In the genomic region with DNA sequence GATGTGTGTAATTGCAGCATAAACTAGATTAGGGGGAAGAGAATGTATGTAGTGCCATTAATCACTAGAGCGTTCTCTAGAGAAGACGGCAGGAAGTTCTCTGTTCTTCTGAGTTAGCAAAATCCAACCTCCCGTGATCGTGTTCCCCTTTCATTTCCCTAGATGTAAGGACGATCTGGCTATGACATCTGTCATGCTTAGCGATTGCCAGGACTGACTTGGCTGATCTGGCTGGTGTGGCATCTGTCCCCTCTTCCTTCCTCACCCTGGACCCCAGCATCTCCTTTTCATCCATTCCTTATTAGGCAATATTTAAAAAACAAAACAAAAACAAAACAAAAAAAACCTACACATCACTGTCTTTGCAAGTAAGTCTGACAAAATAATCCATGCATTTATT, we compare ENCODE assay signal across 24 mouse cellular contexts. TPM values are rescaled to one million over a fixed set of nuclear protein-coding genes. Genes with fewer than 3 reads are reported as not detected.
A peak's percentile ranks its signal among the peaks of the same experiment; 100 is the strongest.
DNase-seq lines count a peak whose midpoint lies in the region; ATAC-seq and TF ChIP-seq lines count a peak whose summit lies in the region.
"Had no signal": no experiment of that assay in that cellular context is flagged by ENCODE, and none has a peak within 500 bp of the region (broad histone marks: within the 10 kb centered on the region; RNA-seq: fewer than 3 reads in every experiment).

No protein-coding gene starts in this region.

- no peak overlapping the region for H3K4me3 ChIP-seq in cerebellum, adult 2 months (replicated peaks; ENCODE audit: insufficient read depth, low read depth, low read length)
- H3K4me3 ChIP-seq: embryonic facial prominence, embryonic 15.5 days; gastrocnemius, adult 2 months; heart, embryonic 10.5 days; layer of hippocampus, adult 2 months; limb, embryonic 13.5 days; liver, embryonic 13.5 days; midbrain, embryonic 15.5 days had no signal

- DNase-seq in heart, adult 11 months: peak; percentile 74
- no peak for DNase-seq in heart, adult 8-10 months (ENCODE audit: low spot score)
- DNase-seq in brain, embryonic 14.5 days (ENCODE audit: low read depth): peak; percentile 69
- peak; percentile 81 to 91 for DNase-seq in cerebellum, adult 2 months
- peak; percentile 86 to 87 for DNase-seq in cerebellum, postnatal 25 days
- DNase-seq in spleen, postnatal 36 days (ENCODE audit: low spot score in 2 of 2): no peak
- DNase-seq: adrenal gland, postnatal 14 days; gastrocnemius, adult 2 months; heart, postnatal 4 days; kidney, postnatal 25 days; liver, embryonic 13.5 days; lung, embryonic 14.5 days; thymus, adult 2 months; thymus, postnatal 4 days had no signal

- no peak for TF ChIP-seq POLR2A in brain, embryonic 14.5 days (IDR thresholded peaks at IDR 0.05; ENCODE audit: borderline replicate concordance, extremely low read depth, insufficient read depth, insufficient read length, poor library complexity, severe bottlenecking)
- TF ChIP-seq POLR2A in cerebellum, adult 2 months (IDR thresholded peaks at IDR 0.05; ENCODE audit: borderline replicate concordance, insufficient read depth, low read length): 0 out of 2 replicates have a peak, but pooled peaks have one; percentile 12

- peak overlapping the region; percentile 68; the same call in 1 of the 2 replicates for H3K27ac ChIP-seq in cerebellum, adult 2 months (ENCODE audit: insufficient read depth, low read length)
- H3K27ac ChIP-seq: embryonic facial prominence, embryonic 15.5 days; gastrocnemius, adult 2 months; heart, embryonic 10.5 days; layer of hippocampus, adult 2 months; limb, embryonic 13.5 days; liver, embryonic 13.5 days; midbrain, embryonic 15.5 days; stomach, postnatal 0 days had no signal

- ATAC-seq in megakaryocyte, adult 5-6 weeks (ENCODE audit: poor library complexity, severe bottlenecking): no peak
- ATAC-seq: CD4-positive, CD25-positive, alpha-beta regulatory T cell, adult 4 months; hindbrain, embryonic 16.5 days; intestine, postnatal 0 days; midbrain, embryonic 15.5 days had no signal

- WGBS in cerebellum, adult 2 months: 7% methylated on average over 6 of the region's 6 CpGs

- no peak for TF ChIP-seq CTCF in brain, embryonic 14.5 days (IDR thresholded peaks at IDR 0.05; ENCODE audit: borderline replicate concordance, extremely low read depth, insufficient read depth, insufficient read length)
- TF ChIP-seq CTCF in cerebellum, adult 2 months (IDR thresholded peaks at IDR 0.05; ENCODE audit: borderline replicate concordance, insufficient read depth, low read depth, low read length): no peak

- H3K4me1 ChIP-seq in cerebellum, adult 2 months (ENCODE audit: control insufficient read depth, insufficient read depth, low read length): peaks cover 15% of the 10 kb centered on the region
- H3K4me1 ChIP-seq: embryonic facial prominence, embryonic 15.5 days; heart, embryonic 10.5 days; limb, embryonic 13.5 days; liver, embryonic 13.5 days had no signal

- no peaks in the 10 kb centered on the region for H3K27me3 ChIP-seq in cerebellum, adult 2 months (ENCODE audit: control insufficient read depth, insufficient read depth, low read length)
- H3K27me3 ChIP-seq: embryonic facial prominence, embryonic 15.5 days; limb, embryonic 13.5 days; liver, embryonic 13.5 days; midbrain, embryonic 15.5 days had no signal

RNA-seq across cellular contexts. Expression of gene Cntnap4, which starts 11.6 kb away (rescaled TPM):
- total RNA-seq in heart, adult 8-10 months (2022): not detected
- polyA plus RNA-seq in brain, embryonic 14.5 days (2012; rRNA removed): 11.8 and 15.6 TPM in 2 replicates
- polyA plus RNA-seq in cerebellum, adult 2 months (2012; rRNA removed): 29.7 and 30.0 TPM in 2 replicates
- total RNA-seq in megakaryocyte, adult 5-6 weeks (2015): not detected in 2 replicates
- total RNA-seq in megakaryocyte, adult 5-6 weeks (2017): not detected in 2 replicates
- total RNA-seq: adrenal gland, postnatal 14 days had no signal
- polyA plus RNA-seq: CD4-positive, CD25-positive, alpha-beta regulatory T cell, adult 4 months; liver, embryonic 13.5 days; lung, embryonic 14.5 days had no signal

Comparison
In these comparisons a context has a peak if more than half of its experiments do, and no peak if none do; other contexts are left out.
1. DNase-seq: peak in heart, adult 11 months (single experiment), brain, embryonic 14.5 days (single experiment), cerebellum, adult 2 months (2 of 2) and cerebellum, postnatal 25 days (2 of 2); none in heart, adult 8-10 months (single experiment) and spleen, postnatal 36 days (0 of 2).